Mouse (Mus musculus) heart, adult 2 months (tissue): ENCODE measurements around the gene Olfr961. TPM values are rescaled to one million over a fixed set of nuclear protein-coding genes. Genes with fewer than 3 reads are reported as not detected.

Experiments
- DNase-seq, 2 experiments: peaks; one replicate each; pipeline ENCODE4 v3.0.0; 2021
- H3K27ac ChIP-seq: fragments of 200-600 bp; 2 replicates; pipeline ENCODE4 v1.8.1; 2022
- H3K27me3 ChIP-seq: fragments of 200-500 bp; 2 replicates; pipeline ENCODE4 v1.6.1; 2012; ENCODE audit warnings: mild to moderate bottlenecking, low read length, inconsistent platforms, mixed read lengths; ENCODE audit not compliant: control insufficient read depth, insufficient read depth
- H3K36me3 ChIP-seq: fragments of 200-500 bp; 2 replicates; pipeline ENCODE4 v1.6.1; 2012; ENCODE audit warnings: low read length, inconsistent platforms; ENCODE audit not compliant: control insufficient read depth, insufficient read depth
- H3K4me1 ChIP-seq: fragments of 200-500 bp; 2 replicates; pipeline ENCODE4 v1.6.1; 2011; ENCODE audit warnings: low read length; ENCODE audit not compliant: control insufficient read depth, insufficient read depth
- H3K4me3 ChIP-seq: fragments of 200-600 bp; 2 replicates; pipeline ENCODE4 v1.8.1; 2022
- H3K79me2 ChIP-seq: fragments of 200-500 bp; replicated peaks from 2 replicates; pipeline ENCODE4 v1.6.1; 2012; ENCODE audit warnings: mild to moderate bottlenecking, inconsistent platforms, low read length, moderate library complexity, mixed read lengths; ENCODE audit not compliant: control insufficient read depth, insufficient read depth
- H3K9ac ChIP-seq: fragments of 200-500 bp; 2 replicates; pipeline ENCODE4 v1.6.1; 2012; ENCODE audit warnings: low read depth, mild to moderate bottlenecking, control low read depth, inconsistent platforms, low read length, mixed read lengths
- CTCF ChIP-seq: fragments of 200-600 bp; IDR thresholded peaks from 2 replicates; pipeline ENCODE4 v1.8.1; 2022; ENCODE audit warnings: antibody characterized with exemption, mild to moderate bottlenecking, moderate library complexity
- EP300 ChIP-seq: fragments of 200-500 bp; IDR thresholded peaks from 2 replicates; pipeline ENCODE4 v1.6.1; 2011; ENCODE audit warnings: low read depth, low read length, control low read depth; ENCODE audit not compliant: insufficient read depth
- POLR2A ChIP-seq: fragments of 200-500 bp; IDR thresholded peaks from 2 replicates; pipeline ENCODE4 v1.6.1; 2011; ENCODE audit warnings: mild to moderate bottlenecking, low read depth, low read length, control low read depth; ENCODE audit not compliant: insufficient read depth
- WGBS: fragments of 180-500 bp; shearing (Covaris S2); methylation state at CpG from one replicate; pipeline ENCODE4 v1.1.7; 2018; 5-methylcytosine and 5-hydroxymethylcytosine counted together
- intact Hi-C: fragments of 180-260 bp; cut with DNase I; formaldehyde crosslinking; loops from one replicate; pipeline ENCODE4 v1.15.1; 2025
- polyA plus RNA-seq: library from polyadenylated mRNA; depleted of rRNA; stranded (reverse); fragments of >200 nt; gene quantifications from 2 replicates; pipeline ENCODE4 v1.2.3, GENCODE M21; 2012; rRNA removed
- total RNA-seq, 2 experiments: library from RNA; stranded (reverse); gene quantifications; 2 replicates each; pipeline ENCODE4 v1.2.3; 2021

Gene Olfr961
- total and polyA plus RNA-seq, 3 experiments = not detected

DNA sequence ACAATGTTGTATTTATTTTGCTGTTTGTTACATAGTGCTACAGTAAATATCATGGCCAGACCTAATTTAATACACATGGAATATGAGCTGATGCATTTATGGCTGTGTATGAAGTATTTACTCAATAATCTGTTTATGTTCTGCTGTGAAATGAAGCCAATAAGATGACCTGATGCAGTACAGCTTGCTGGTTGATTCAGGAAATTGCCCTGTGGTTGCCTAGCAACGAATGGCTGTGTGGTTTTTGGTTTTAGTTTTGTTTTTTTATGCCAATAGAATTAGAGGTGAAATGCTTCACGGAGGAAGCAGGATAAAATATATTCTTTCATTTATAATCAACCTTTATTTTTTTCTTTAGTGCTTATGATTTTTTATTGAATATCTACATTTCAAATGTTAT, 34.4 kb downstream of the Olfr961 start:
- no peak for TF ChIP-seq EP300
- no peak for TF ChIP-seq POLR2A
- TF ChIP-seq CTCF = no peak
- H3K4me3 ChIP-seq = no peak overlapping the region
- no peak overlapping the region for H3K9ac ChIP-seq
- WGBS = 53% methylated on average over 2 of the region's 2 CpGs
- DNase-seq = no peak
- no peaks in the 10 kb centered on the region for H3K27me3 ChIP-seq
- no peaks in the 10 kb centered on the region for H3K79me2 ChIP-seq
- intact Hi-C loops = no loop called here
- H3K36me3 ChIP-seq = no peaks in the 10 kb centered on the region
- H3K27ac ChIP-seq = no peak overlapping the region
- H3K4me1 ChIP-seq = no peaks in the 10 kb centered on the region

Other genes with a start within 250 kb of the Olfr961 start
- gene Olfr952, start 217.9 kb upstream of the Olfr961 start, total RNA-seq = not detected
- gene Olfr952, start 217.9 kb upstream of the Olfr961 start, polyA plus RNA-seq = not detected in 2 replicates
- not detected for gene Olfr954, start 188.4 kb upstream of the Olfr961 start, total RNA-seq
- not detected in 2 replicates for gene Olfr954, start 188.4 kb upstream of the Olfr961 start, polyA plus RNA-seq
- gene Olfr955, start 173.1 kb upstream of the Olfr961 start, total RNA-seq = not detected
- gene Olfr955, start 173.1 kb upstream of the Olfr961 start, polyA plus RNA-seq = not detected in 2 replicates
- not detected for gene Olfr44, start 151.1 kb upstream of the Olfr961 start, total RNA-seq
- not detected in 2 replicates for gene Olfr44, start 151.1 kb upstream of the Olfr961 start, polyA plus RNA-seq
- gene Olfr957, start 129.3 kb upstream of the Olfr961 start, total RNA-seq = not detected
- not detected in 2 replicates for gene Olfr957, start 129.3 kb upstream of the Olfr961 start, polyA plus RNA-seq
- gene Olfr958, start 91.0 kb upstream of the Olfr961 start, total RNA-seq = not detected
- gene Olfr958, start 91.0 kb upstream of the Olfr961 start, polyA plus RNA-seq = not detected in 2 replicates
- gene Olfr959, start 69.5 kb upstream of the Olfr961 start, total RNA-seq = not detected
- gene Olfr959, start 69.5 kb upstream of the Olfr961 start, polyA plus RNA-seq = not detected in 2 replicates
- under 1 TPM; 0.14 to 0.26 TPM for gene AW551984, start 40.7 kb upstream of the Olfr961 start, total RNA-seq
- gene AW551984, start 40.7 kb upstream of the Olfr961 start, polyA plus RNA-seq = 0.20 and 0.67 TPM in 2 replicates
- gene Olfr148, start 34.4 kb upstream of the Olfr961 start, total RNA-seq = not detected
- gene Olfr148, start 34.4 kb upstream of the Olfr961 start, polyA plus RNA-seq = not detected in 2 replicates
- gene Olfr960, start 23.7 kb upstream of the Olfr961 start, total RNA-seq = not detected
- not detected in 2 replicates for gene Olfr960, start 23.7 kb upstream of the Olfr961 start, polyA plus RNA-seq
- gene Olfr963, start 22.1 kb downstream of the Olfr961 start, total RNA-seq = not detected
- not detected in 2 replicates for gene Olfr963, start 22.1 kb downstream of the Olfr961 start, polyA plus RNA-seq
- gene Olfr149, start 62.0 kb downstream of the Olfr961 start, total RNA-seq = not detected
- gene Olfr149, start 62.0 kb downstream of the Olfr961 start, polyA plus RNA-seq = not detected in 2 replicates
- not detected for gene Olfr965, start 66.3 kb downstream of the Olfr961 start, total RNA-seq
- not detected in 2 replicates for gene Olfr965, start 66.3 kb downstream of the Olfr961 start, polyA plus RNA-seq
- gene Olfr150, start 85.9 kb downstream of the Olfr961 start, total RNA-seq = not detected
- not detected in 2 replicates for gene Olfr150, start 85.9 kb downstream of the Olfr961 start, polyA plus RNA-seq
- gene Olfr967, start 101.2 kb downstream of the Olfr961 start, total RNA-seq = not detected
- gene Olfr967, start 101.2 kb downstream of the Olfr961 start, polyA plus RNA-seq = not detected in 2 replicates
- gene Olfr968, start 138.2 kb downstream of the Olfr961 start, total RNA-seq = not detected
- not detected in 2 replicates for gene Olfr968, start 138.2 kb downstream of the Olfr961 start, polyA plus RNA-seq
- gene Olfr969, start 145.9 kb downstream of the Olfr961 start, total RNA-seq = not detected
- not detected in 2 replicates for gene Olfr969, start 145.9 kb downstream of the Olfr961 start, polyA plus RNA-seq
- gene Olfr970, start 163.8 kb downstream of the Olfr961 start, total RNA-seq = not detected
- not detected in 2 replicates for gene Olfr970, start 163.8 kb downstream of the Olfr961 start, polyA plus RNA-seq
- gene Olfr971, start 191.8 kb downstream of the Olfr961 start, total RNA-seq = not detected
- gene Olfr971, start 191.8 kb downstream of the Olfr961 start, polyA plus RNA-seq = not detected in 2 replicates
- not detected for gene Olfr972, start 221.3 kb downstream of the Olfr961 start, total RNA-seq
- not detected in 2 replicates for gene Olfr972, start 221.3 kb downstream of the Olfr961 start, polyA plus RNA-seq